Mouse (Mus musculus): ENCODE measurements around the gene Asf1b.

Asf1b gene

DNA sequence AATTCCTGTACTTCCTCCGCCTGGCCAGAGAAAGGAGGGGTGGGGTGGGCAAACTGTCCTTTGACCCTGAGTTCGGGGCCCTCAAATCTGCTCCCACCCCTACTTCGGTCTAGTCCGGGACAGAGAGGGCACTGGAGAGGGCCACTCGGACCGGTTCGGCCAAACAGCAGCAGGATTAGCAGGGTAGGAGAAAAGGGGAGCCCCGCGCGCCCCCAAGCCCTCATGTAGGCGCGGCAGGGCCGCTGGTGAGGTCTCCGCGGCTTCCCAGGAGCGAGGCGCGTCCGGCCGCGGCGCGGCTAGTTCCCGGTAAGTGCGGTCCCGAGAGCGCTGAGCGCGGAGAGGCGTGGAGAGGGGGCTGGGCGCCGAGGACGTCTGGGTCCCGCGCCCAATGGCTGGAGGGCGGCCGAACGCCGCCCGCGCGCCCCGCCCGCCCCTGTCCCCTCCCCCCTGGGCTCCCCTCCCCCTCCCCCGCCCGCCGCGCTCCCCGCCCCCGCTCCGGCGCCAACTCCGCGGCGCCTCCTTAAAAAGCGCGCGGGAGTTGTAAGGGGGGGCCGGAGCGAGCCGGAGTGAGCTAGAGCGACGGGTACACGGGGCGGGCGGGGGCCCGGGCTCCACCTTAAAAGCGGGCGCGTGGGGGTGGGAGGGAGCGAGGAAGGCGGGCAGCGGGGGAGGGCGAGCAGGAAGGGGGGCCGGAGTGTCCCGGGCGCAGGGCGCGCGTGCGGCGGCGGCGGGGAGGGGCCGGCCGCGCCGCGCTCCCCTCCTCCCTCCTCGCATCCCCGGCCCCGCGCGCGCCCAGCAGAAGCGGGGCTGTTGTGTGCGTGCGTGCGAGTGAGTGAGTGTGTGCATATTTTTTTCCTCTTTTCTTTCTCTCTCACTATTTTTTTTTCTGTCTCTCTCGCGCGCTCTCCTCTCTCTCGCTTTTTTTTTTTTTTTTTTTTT lies 41.5 kb downstream of the Asf1b start:
- DNase-seq: peak; percentile 99

DNA sequence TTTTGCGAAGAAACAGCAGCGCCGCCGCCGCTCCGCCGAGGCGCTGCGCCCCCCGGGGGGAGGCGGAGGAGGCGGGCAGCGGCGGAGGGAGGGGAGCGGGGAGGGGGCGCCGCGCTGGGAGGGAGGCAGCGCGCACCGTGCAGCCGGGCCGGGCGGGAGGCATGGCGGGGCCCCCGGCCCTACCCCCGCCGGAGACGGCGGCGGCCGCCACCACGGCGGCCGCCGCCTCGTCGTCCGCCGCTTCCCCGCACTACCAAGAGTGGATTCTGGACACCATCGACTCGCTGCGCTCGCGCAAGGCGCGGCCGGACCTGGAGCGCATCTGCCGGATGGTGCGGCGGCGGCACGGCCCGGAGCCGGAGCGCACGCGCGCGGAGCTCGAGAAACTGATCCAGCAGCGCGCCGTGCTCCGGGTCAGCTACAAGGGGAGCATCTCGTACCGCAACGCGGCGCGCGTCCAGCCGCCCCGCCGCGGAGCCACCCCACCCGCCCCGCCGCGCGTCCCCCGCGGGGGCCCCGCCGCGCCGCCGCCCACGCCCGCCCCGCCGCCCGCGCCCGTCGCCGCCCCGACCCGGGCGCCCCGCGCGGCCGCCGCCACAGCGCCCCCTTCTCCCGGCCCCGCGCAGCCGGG lies 42.3 kb downstream of the Asf1b start, which contains the start of gene Samd1:
Gene Samd1, plus strand, starts transcription at position 162 of the 631 bp plus-strand sequence.
- peak; percentile 96 for DNase-seq

DNA sequence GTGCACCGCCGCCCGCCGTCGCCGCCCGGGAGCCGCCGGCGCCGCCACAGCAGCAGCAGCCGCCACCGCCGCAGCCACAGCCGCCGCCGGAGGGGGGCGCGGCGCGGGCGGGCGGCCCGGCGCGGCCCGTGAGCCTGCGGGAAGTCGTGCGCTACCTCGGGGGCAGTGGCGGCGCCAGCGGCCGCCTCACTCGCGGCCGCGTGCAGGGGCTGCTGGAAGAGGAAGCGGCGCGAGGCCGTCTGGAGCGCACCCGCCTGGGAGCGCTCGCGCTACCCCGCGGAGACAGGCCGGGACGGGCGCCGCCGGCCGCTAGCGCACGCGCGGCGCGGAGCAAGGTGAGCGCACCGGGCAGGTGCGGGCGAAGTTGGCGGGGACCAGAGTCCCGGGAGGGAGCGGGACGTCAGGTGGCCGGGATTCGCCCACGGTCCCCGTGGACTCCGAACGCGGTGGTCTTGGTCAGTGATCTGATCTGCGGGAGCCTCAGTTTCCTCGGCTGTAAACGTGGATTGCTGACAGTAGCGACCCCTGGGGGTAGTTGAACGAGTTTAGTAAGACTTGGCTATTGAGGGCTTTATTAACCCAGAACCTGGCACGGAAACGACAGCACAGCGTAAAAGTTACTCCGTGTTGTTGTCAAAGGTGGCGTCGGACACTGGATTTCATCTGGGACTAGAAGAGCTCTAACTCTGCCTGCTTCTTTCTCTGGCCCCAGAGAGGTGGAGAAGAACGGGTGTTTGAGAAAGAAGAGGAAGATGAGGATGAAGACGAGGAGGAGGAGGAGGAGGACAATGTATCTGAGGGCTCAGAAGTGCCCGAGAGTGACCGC lies 43.1 kb downstream of the Asf1b start:
- DNase-seq: peak; percentile 97

DNA sequence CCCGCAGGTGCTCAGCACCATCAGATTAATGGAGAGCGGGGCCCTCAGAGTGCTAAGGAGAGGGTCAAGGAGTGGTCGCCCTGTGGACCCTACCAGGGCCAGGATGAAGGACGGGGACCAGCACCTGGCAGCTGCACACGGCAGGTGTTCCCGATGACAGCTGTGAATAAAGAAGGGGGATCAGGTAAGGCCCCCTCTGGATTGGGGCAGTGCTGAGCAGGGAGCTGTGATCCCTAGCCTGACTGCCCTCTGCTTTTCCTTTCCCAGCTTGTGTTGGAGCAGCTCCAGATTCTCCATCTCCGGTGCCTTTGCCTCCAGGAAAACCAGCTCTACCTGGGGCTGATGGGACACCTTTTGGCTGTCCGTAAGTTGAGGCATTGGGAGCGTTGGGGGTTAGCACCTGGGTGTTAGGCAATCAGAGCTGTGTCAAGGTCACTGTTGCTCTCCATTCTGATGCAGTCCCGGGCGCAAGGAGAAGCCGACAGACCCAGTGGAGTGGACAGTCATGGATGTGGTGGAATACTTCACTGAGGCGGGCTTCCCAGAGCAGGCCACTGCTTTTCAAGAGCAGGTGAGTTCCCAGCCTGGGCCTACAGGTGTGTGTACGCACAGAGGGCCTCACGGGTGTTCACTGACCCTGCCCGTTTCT lies 43.9 kb downstream of the Asf1b start:
- peak; percentile 96 for DNase-seq

DNA sequence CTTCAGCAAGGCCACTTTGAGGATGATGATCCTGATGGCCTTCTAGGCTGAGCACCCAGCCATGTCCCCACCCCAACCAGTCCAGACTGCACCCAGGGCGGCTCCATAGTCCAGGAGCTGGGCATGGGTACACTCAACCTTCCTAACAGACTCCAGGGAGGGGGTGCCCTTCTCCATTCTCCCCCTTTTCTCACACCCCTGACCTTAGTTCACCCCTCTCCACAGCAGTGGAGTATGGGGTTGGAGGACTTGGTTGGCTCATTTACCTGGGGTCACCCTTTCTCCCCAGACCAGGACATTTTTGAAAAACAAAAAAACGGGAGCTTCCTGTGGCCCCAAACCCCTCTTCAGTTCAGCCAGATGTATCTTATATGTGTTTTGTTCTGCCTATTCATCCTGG lies 44.5 kb downstream of the Asf1b start:
- peak; percentile 92 for DNase-seq

DNA sequence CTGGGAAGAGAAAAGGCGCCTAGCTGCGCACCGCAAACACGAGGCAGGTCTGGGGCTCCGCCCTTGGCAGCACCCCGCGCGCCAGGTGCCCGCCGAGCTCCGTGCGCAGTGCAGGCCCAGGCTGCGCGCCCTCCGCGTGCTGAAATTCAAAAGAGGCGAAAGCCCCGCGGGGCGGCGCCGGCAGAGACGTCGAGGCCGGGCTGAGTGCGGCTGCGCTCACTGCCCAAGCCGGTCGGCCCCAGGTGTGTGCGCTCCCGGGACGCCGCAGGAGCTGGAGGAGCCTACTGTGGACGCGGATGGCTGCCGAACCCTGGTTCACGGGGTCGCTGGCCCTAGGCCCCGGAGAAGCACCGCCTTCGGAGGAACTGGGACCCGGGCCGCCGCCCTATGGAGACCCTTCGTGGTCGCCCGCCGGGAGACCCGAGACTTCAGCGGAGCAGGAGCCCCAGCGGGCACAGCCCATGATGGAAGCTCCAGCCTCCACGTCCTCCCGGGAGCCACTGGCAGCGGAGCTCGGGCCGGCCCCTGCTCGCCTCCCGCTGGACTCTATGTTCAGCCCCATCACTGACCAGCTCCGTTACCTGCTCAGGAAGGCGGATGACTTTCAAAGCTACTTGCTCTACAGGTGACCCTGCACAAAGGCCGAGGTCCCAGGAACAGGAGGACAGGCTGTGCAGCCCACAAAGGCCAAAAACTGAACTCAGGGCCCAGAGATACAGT lies 46.1 kb downstream of the Asf1b start, which contains the start of gene 1700067K01Rik:
Gene 1700067K01Rik, plus strand, starts transcription at position 222 of the 720 bp plus-strand sequence.
- DNase-seq: peak; percentile 92

DNA sequence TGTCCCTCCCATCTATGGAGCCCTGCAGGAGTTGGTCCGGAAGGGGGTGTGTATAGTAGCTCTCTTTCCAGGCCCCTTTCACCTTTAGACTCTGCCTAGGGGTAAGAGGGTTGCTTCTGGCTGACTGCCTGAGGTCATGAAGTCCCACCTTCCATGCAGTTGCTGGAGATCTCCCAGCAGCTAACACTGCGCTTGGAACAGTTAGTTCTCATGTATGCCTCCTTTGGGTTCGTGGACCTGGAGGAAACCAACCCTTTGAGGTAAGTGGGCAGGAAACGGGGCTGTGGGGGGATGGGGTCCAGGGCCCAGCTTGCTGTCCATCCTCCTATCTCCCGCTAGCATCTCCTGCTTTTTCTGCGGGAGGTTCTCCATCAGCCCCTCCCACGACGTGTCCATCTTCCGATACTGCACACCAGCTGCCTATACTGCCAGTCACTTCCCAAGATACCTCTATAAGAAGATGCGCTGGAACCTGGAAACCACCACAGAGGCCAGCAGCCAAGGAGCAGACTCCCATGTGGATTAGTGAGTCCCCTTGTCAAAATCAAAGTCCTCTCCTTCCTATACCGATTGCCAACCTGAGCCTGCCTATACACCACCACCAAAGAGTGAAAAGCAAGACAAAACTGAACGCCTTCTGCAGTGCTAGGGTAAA lies 47.8 kb downstream of the Asf1b start:
- DNase-seq: peak; percentile 91

DNA sequence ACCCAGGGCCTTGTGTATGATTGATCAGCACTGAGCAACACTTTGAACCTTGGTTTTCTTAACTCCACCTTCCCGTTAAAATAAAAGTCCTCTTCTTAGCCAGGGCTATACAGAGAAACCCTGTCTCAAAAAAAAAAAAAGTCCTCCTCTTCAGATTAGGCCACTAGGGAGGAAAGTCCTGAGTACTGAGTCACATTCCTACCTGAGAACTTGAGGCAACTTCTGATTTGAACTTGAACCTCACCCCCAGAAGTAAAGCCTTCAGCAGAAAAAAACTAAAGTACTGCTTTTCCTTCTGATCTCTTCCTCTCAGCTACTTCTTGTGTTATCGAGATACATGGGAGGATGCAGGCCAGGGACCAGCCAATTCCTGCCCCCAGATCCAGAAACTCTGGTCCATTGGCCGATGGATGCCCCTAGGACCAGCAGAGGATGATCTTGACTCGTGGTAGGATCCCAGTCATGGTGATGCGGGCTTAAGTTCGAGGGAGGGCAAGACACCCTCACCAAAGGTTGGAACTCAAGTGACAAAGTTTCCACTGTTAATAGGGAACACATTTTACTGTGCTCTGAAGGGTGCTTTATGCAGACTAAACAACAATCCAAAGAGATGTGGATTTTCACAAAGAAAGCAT lies 48.4 kb downstream of the Asf1b start:
- DNase-seq: peak; percentile 92

DNA sequence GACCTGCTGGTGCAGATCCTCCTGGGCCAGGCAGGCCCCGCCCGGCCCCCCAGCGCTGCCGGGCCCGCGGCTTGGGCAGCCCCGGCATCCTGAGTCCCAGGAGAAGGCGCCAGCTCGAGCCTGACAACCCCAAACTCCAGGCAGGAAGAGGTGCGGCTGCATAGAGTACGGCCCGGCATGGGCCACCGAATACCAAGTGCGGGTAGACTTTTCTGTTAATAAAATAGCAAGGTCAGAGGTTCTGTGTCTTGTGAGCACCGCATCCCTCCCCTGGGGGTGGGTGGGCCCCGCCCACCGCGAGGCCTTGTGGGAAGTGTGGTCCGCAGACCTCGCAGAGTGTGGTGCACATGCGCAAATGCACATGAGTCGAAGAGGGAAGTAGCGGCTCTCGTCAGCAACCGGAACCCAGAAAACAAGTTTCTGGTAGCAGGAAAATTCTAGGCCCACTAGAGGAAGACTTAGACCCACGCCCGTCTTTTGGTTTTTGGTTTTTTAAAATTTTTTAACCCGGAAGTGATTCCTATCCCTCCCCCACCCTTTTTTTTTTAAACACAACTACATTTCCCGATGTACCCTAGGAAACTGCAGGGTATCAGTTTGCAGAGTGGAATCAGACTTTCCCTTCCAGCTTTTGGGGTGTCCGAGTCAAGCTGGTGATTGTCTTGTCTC lies 49.4 kb downstream of the Asf1b start:
- DNase-seq: peak; percentile 99

DNA sequence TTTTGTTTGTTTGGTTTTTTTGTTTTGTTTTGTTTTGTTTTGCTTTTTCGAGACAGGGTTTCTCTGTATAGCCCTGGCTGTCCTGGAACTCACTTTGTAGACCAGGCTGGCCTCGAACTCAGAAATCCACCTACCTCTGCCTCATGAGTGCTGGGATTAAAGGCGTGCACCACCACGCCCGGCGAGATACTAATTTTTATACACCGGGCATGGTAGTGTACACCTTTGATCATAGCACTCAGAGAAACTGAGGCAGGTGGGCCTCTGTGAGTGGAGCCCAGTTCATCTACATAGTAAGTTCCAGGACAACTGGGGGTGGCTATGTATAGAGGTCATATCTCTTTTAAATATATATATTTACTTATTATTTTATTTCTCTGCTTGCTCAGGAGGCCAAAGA lies 50.2 kb downstream of the Asf1b start:
- DNase-seq: peak; percentile 92

DNA sequence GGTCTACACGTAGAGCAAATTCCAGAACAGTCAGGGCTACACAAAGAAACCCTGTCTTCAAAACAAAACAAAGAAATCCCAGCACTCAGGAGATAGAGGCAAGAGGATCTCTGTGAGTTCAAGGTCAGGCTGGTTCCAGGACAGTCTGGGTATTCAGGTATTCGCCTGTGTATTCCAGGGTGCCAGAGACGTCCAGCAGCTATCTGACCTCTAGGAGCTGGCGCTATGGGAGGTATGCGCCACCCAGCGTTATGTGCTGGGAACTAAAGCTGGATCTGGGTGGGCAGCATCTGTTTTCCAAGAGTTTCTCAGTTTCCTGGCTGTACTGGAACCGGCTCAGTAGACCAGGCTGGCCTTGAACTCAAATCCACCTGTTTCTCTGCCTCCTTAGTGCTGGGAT lies 53.1 kb downstream of the Asf1b start:
- no peak for DNase-seq

DNA sequence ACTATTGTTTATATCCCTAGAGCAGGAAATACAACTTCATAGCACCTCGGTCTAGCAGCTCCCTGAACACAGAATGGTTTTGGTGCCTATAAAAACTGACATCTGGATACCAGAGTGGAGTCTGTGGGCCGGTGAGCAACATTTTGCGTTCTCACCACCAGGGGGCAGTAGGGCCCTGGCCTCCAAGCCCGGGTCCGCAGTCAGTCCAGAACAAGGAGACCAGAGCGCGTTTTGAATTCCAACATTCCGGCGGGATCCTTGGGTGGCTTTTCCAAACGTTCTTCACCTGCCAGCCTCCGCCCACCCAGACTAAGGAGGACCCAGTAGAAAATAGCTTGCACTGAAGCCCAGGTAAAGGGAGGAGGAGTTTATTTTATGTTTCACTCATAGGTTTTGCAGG lies 54.6 kb downstream of the Asf1b start:
- DNase-seq: peak; percentile 98

DNA sequence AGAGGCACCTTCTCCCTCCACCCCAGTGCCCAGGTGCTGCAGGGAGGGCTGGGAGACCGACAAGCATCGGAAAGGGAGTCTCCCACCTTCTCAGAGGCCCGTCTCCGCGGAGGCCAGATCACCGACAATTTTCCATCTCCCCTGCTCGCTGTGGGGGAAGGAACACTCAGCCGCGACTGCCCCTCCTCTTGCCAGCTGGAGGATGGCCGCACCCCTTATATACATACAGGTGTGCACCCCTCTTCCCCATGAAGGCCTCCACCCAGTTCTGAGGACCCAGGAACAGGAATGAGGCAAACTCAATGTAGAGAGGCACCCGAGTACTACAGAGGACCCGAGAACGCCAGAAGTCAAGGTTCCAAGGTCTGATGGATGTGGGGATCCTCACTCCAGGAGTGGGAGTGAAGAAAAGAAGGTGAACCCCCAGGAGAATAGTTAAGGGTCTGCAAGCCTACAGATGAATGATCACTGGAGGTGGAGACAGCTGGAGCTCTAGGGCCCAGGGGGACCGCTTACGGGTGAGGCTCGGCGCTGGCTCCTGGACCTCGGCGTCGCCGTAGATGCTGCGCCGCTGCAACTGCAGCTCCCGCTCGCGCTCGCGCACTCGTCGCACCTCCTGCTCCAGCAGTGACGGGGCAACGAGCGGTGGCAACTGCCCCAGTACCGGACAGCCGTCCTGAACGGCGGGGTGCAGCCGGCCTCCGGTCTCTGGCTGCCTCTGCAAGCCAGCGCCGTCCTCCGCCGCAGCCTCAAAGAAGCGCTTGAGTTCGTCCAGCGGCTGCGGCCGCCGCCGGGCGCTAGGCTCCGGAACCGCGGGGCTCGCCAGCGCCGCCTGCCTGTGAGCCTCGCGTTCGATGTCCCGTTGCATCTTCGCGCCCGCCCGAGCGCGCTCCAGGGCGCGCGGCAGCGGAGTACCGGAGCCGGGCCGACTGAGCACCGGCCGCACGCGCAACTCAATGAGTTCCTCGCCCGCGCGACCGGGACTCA lies 55.6 kb downstream of the Asf1b start:
- peak; percentile 96 for DNase-seq

DNA sequence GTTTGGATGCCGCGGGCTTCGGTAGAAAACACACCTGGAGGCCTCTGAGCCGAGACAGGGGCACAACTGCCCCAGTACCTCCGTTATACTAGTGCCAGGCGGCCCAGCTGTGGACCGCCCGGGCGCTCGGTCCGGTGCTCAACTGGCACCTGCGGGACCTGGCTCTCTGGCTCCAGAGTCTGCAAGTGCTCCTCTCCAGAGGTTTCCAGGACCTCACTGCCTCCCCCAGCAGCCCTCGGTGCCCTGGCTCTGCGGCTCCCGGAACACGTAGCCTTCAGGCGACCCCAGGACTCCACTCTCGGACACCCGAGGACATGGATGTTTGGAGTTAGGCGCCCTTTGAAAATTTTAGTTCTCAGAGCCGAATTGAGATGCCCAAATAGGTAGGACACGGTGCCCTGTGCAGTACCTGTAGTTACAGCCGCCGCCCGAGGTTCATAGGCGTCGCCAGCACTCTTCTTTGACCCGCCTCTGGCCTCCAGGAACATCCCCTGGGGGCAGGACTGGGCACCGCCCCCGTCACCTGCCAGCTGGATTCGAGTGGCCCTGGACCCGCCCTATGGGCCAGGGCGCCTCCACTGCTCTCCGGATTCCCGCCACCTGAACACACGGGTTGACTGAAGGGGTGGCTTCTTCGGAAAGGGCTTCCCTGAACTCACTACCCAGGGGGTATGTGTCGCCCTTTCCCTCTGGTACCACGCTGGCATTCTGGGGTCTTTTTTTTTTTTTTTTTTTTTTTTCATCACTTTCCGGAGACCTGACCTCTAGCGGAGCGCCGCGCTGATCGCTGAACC lies 56.6 kb downstream of the Asf1b start, which contains the start of gene 2210011C24Rik:
Gene 2210011C24Rik, minus strand, starts transcription at position 467 of the 794 bp plus-strand sequence.
- DNase-seq: peak; percentile 94

DNA sequence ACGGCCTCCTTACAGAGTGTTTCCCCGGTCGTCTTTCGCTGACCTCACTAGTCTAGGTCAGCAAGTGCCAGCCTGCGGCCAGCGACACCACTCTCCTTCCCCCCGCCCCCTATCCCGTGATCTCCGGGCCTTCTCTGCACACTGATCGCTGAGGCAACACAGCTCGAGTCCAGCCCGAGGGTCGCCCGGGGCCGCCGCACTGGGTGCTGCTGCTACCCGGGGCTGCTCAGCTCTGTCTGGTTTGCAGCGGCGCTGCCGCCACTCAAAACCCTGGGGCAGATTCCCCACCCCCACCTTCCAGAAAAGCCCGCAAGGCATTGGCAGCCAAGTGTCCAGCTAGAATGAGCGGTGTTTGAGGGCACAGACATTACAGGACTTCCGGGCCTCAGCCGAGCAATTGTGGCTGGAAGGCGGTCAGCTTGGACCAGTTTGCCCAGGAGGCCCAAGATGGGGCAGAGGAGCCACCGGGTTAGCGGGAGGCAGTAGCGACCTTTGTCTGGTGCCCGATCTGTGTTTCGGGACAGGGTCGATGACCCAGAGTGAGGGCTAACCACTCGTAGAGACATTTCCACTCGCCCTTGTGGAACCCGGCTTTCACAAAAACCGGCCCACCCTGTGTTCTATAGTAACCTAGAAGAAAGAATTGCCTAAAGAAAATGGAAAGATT lies 57.3 kb downstream of the Asf1b start:
- DNase-seq: peak; percentile 94

DNA sequence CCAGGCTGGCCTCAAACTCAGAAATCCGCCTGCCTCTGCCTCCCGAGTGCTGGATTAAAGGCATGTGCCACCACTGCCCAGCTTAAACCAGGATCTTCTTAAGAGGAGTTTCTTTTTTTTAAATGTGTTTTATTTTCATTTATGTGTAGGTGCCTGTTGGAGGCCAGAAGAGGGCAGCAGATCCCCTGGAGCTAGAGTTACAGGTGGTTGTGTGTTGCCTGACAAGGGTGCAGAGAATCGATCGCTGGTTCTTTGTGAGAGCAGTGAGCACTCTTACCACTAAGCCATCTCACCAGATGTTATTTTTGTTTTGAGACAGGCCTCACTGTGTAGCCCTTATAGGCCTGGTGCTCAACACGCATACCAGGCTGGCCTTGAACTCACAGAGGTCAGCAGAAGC lies 60.5 kb downstream of the Asf1b start:
- no peak for DNase-seq

DNA sequence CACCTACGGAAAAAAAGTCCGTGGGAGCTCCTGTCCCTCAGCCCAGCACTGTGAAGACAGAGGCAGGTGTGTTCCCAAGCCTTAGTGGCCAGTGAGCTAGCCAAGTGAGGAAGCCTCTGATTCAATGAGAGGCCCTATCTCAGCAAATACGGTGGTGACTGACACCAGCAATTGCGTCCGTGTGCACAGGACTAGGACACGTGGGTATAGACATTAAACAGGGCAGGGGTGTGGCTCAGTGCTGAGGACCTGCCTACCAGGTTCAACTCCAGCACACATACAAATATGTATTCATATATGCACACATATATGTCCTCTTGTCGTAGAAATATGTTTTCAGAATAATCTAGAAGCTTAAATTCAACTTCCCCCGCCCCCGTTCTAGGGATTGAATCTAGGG lies 64.4 kb downstream of the Asf1b start:
- no peak for DNase-seq
